Mouse (Mus musculus) MEL (cell line): ENCODE results near the gene C2cd2.

Experiments
- CTCF ChIP-seq, 3 experiments: IDR thresholded peaks in 2 of 3; conservative IDR thresholded peaks in 1 of 3; 2 replicates each; pipeline ENCODE4 v1.5.1; 2011 to 2012; ENCODE audit warnings: low read length in 3 of 3, low read depth in 2 of 3, mild to moderate bottlenecking in 2 of 3, improper control_type of control experiment in 1 of 3, inconsistent platforms in 1 of 3, mixed read lengths in 1 of 3, moderate library complexity in 1 of 3; ENCODE audit not compliant: control insufficient read depth in 1 of 3, insufficient read depth in 1 of 3, poor library complexity in 1 of 3, severe bottlenecking in 1 of 3
- MYC ChIP-seq: IDR thresholded peaks from 2 replicates; pipeline ENCODE4 v1.6.1; 2011; ENCODE audit warnings: low read depth, mild to moderate bottlenecking, low read length, improper control_type of control experiment, moderate library complexity
- POLR2A ChIP-seq, 2 experiments: IDR thresholded peaks; 2 replicates each; pipeline ENCODE4 v1.6.1; 2011 to 2012; ENCODE audit warnings: low read length in 2 of 2, mild to moderate bottlenecking in 2 of 2, control low read depth in 1 of 2, improper control_type of control experiment in 1 of 2, low read depth in 1 of 2, moderate library complexity in 1 of 2; ENCODE audit not compliant: control insufficient read depth in 1 of 2, insufficient read depth in 1 of 2, poor library complexity in 1 of 2

DNA sequence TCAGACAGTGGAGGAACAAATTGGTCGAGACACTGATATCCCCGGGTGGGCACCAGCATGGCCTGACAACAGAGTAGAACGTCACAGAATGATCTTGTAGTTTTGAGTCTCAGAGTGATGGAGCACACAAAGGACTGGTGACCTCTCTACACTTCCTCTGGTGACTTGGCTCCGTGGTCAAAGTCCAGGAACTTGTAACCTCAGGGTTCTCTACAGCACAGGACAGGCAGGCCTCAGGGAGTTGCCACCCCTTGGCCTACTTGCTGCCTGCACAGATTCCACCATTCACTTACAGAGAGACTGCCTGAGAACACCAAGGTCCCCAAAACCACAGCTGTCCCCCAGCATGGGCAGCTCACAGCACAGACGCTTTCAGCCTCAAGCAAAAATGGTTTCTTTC, 147.1 kb downstream of the C2cd2 start:
- TF ChIP-seq MYC (no peak), CTCF (IDR thresholded peaks at IDR 0.05 in 2 of 3, conservative IDR thresholded peaks at IDR 0.05 in 1 of 3; ENCODE audit: control insufficient read depth in 1 of 3, insufficient read depth in 1 of 3, low read depth in 2 of 3, low read length in 3 of 3, poor library complexity in 1 of 3, severe bottlenecking in 1 of 3) (no peak), POLR2A (IDR thresholded peaks at IDR 0.05; ENCODE audit: control insufficient read depth in 1 of 2, insufficient read depth in 1 of 2, low read depth in 1 of 2, low read length in 2 of 2, poor library complexity in 1 of 2) (no peak)
